Mouse (Mus musculus): ENCODE measurements at regions not wholly inside any gene's neighbourhood (a gene's known extent, or its start where the extent isn't known, plus 50 kb on each side); places are given as distances from the start of the nearest gene placed in this dataset.

DNA sequence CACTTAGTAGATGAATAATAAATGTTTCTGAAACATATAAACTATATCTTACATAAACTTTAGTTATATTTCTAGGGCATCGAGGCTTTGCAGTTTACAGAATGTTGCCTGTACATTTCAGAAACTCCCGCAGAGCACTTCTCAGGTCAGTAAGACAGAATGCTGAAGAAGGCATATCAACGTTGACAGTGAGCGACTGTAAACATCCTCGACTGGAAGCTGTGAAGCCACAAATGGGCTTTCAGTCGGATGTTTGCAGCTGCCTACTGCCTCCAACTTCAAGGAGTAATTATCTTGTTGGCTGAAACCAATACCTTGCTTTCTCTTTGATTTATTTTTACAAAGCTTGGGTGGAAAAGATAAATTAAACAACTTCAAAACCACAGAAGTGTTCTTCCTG is 125.5 kb downstream of the Ogfrl1 start:
- Histone ChIP-seq H3K27me3 (ENCODE audit: control insufficient read depth, insufficient read depth, low read length) (no peaks in the 10 kb centered on the region), H3K36me3 (ENCODE audit: control insufficient read depth, insufficient read depth, low read length) (no peaks in the 10 kb centered on the region), H3K4me1 (ENCODE audit: control insufficient read depth, insufficient read depth, insufficient read length) (no peaks in the 10 kb centered on the region), H3K4me3 (ENCODE audit: extremely low read depth, insufficient read depth, insufficient read length) (no peak overlapping the region), H3K27ac (ENCODE audit: insufficient read depth, low read length) (no peak overlapping the region)
- TF ChIP-seq POLR2A (IDR thresholded peaks at IDR 0.05; ENCODE audit: low read depth, low read length) (no peak), CTCF (IDR thresholded peaks at IDR 0.05; ENCODE audit: extremely low read depth, insufficient read depth, insufficient read length, insufficient replicate concordance) (no peak)
- no peak for DNase-seq (ENCODE audit: low read depth in 1 of 2, low spot score in 2 of 2)
- 35% methylated on average over 6 of the region's 6 CpGs for WGBS

DNA sequence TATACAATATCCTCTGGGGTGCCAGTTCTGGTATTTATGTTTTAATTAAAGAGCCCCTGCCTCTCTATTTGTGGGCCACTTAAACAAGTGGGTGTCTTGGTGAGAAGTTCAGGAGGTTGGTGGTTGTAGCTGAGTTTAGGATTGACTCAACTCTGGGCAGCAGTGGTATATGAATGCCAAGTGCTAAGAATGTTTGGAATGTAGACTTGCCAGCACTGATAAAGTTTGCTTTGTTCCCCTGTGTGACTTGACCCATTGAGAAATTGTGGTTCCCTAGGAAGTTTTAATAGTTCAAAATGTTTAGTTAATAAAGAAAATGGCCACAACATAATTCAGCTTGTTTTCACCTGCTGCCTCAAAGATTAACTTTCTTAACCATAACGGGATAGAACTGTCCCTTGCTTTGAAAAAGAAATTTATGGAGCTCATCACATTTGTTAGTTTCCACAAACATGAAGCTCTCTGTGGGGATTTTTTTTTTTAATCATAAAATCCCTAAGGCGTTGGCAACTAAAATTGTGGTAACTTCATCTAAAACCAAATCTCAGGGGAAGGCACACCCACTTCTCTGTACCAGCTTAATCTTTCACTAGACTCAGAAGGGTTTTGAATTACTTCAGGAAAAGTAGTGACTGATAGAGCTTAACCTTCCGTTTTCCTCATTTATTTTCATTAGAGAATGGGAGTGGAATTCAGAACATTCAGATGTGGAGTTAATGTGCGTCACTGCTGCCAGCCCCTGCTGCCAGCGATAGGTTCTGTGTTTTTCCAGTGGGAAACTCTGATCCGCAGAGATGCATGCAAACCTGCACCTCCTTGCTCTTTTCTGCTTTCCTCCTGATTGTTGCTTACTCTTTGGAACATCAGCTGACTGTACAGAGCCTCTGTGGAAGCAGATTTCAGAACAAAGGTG is 126.4 kb downstream of the Ogfrl1 start:
- no peak for TF ChIP-seq POLR2A (IDR thresholded peaks at IDR 0.05; ENCODE audit: low read depth, low read length)
- TF ChIP-seq CTCF (IDR thresholded peaks at IDR 0.05; ENCODE audit: extremely low read depth, insufficient read depth, insufficient read length, insufficient replicate concordance): no peak
- WGBS: 69% methylated on average over 6 of the region's 6 CpGs
- Histone ChIP-seq H3K27me3 (ENCODE audit: control insufficient read depth, insufficient read depth, low read length) (no peaks in the 10 kb centered on the region), H3K36me3 (ENCODE audit: control insufficient read depth, insufficient read depth, low read length) (no peaks in the 10 kb centered on the region), H3K4me3 (ENCODE audit: extremely low read depth, insufficient read depth, insufficient read length) (no peak overlapping the region), H3K4me1 (ENCODE audit: control insufficient read depth, insufficient read depth, insufficient read length) (no peaks in the 10 kb centered on the region), H3K27ac (ENCODE audit: insufficient read depth, low read length) (no peak overlapping the region)
- DNase-seq (ENCODE audit: low read depth in 1 of 2, low spot score in 2 of 2): no peak

- H3K27ac ChIP-seq (ENCODE audit: insufficient read depth, low read length): no peak overlapping the region
- H3K4me1 ChIP-seq (ENCODE audit: control insufficient read depth, insufficient read depth, insufficient read length): no peaks in the 10 kb centered on the region
- no peak overlapping the region for H3K4me3 ChIP-seq (ENCODE audit: extremely low read depth, insufficient read depth, insufficient read length)
- DNase-seq (ENCODE audit: low read depth in 1 of 2, low spot score in 2 of 2): no peak
- no peaks in the 10 kb centered on the region for H3K27me3 ChIP-seq (ENCODE audit: control insufficient read depth, insufficient read depth, low read length)
- H3K36me3 ChIP-seq (ENCODE audit: control insufficient read depth, insufficient read depth, low read length): no peaks in the 10 kb centered on the region
- TF ChIP-seq CTCF (IDR thresholded peaks at IDR 0.05; ENCODE audit: extremely low read depth, insufficient read depth, insufficient read length, insufficient replicate concordance) (no peak), POLR2A (IDR thresholded peaks at IDR 0.05; ENCODE audit: low read depth, low read length) (no peak)
These were observed 129.5 kb downstream of the Ogfrl1 start for GRCm38 (mm10) chr1:23268062-23268461.

DNA sequence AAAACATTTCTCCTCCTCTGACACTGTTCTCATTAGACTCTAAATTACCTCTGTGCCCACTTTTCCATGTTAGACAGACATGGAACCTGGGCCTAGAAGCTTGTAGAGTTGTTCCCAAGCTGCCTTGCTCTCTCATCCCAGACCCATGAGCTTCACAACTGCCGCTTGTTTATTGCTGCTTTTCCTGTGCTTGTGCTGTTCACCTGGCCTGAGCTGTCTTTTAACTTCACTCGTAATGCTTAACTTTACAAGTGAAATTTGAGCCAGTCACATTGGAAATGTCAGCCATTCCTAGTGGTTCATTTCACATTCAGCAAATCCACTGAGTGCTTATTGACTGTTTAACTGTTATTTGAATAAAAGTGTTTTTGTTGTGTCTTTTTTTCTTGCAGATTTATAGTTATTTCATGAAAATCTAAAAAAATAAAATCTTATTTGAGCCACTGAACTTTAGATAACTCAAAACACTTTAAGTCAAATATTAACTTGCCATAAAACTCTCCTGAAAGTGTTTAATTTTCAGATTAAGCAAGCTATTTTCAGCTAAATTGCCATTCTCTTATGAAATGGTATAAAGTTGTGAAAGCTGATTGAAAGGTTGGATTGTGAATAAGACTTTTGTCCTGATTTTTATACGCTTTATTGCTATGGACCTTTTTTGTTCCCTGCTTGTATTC is 131.9 kb downstream of the Ogfrl1 start:
- Histone ChIP-seq H3K4me3 (ENCODE audit: extremely low read depth, insufficient read depth, insufficient read length) (no peak overlapping the region), H3K36me3 (ENCODE audit: control insufficient read depth, insufficient read depth, low read length) (no peaks in the 10 kb centered on the region), H3K4me1 (ENCODE audit: control insufficient read depth, insufficient read depth, insufficient read length) (no peaks in the 10 kb centered on the region), H3K27ac (ENCODE audit: insufficient read depth, low read length) (no peak overlapping the region), H3K27me3 (ENCODE audit: control insufficient read depth, insufficient read depth, low read length) (no peaks in the 10 kb centered on the region)
- TF ChIP-seq POLR2A (IDR thresholded peaks at IDR 0.05; ENCODE audit: low read depth, low read length) (no peak), CTCF (IDR thresholded peaks at IDR 0.05; ENCODE audit: extremely low read depth, insufficient read depth, insufficient read length, insufficient replicate concordance) (no peak)
- DNase-seq (ENCODE audit: low read depth in 1 of 2, low spot score in 2 of 2): no peak
- 88% methylated on average over 3 of the region's 3 CpGs for WGBS

DNA sequence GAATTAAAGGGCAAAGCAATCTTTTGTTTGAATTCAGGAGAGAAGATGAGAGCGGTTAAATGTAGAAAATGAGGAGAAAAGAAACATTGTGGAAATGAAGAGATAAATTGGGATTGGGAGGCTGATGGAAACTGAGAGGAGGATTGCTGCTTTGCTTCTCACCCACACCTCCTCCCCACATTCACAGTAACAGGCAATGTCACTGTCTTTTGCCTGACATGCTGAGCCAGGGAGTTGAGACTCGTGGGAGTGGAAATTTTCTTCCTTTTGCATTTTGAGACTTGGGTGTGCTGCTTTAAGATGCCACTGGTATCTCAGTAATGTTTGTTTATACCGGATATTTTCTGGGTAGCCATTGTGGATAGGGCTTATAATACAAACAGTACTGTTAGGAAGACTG is 133.3 kb downstream of the Ogfrl1 start:
- DNase-seq (ENCODE audit: low read depth in 1 of 2, low spot score in 2 of 2): no peak
- Histone ChIP-seq H3K36me3 (ENCODE audit: control insufficient read depth, insufficient read depth, low read length) (no peaks in the 10 kb centered on the region), H3K4me1 (ENCODE audit: control insufficient read depth, insufficient read depth, insufficient read length) (no peaks in the 10 kb centered on the region), H3K4me3 (ENCODE audit: extremely low read depth, insufficient read depth, insufficient read length) (no peak overlapping the region), H3K27me3 (ENCODE audit: control insufficient read depth, insufficient read depth, low read length) (no peaks in the 10 kb centered on the region), H3K27ac (ENCODE audit: insufficient read depth, low read length) (no peak overlapping the region)
- WGBS: 81% methylated on average over 3 of the region's 3 CpGs
- TF ChIP-seq CTCF (IDR thresholded peaks at IDR 0.05; ENCODE audit: extremely low read depth, insufficient read depth, insufficient read length, insufficient replicate concordance) (no peak), POLR2A (IDR thresholded peaks at IDR 0.05; ENCODE audit: low read depth, low read length) (no peak)

- no peak overlapping the region for H3K4me3 ChIP-seq (ENCODE audit: extremely low read depth, insufficient read depth, insufficient read length)
- TF ChIP-seq POLR2A (IDR thresholded peaks at IDR 0.05; ENCODE audit: low read depth, low read length) (no peak), CTCF (IDR thresholded peaks at IDR 0.05; ENCODE audit: extremely low read depth, insufficient read depth, insufficient read length, insufficient replicate concordance) (no peak)
- H3K27me3 ChIP-seq (ENCODE audit: control insufficient read depth, insufficient read depth, low read length): no peaks in the 10 kb centered on the region; the same call in 1 of the 2 replicates
- WGBS: 81% methylated on average over 4 of the region's 4 CpGs
- no peaks in the 10 kb centered on the region for H3K36me3 ChIP-seq (ENCODE audit: control insufficient read depth, insufficient read depth, low read length)
- H3K4me1 ChIP-seq (ENCODE audit: control insufficient read depth, insufficient read depth, insufficient read length): no peaks in the 10 kb centered on the region
- no peak overlapping the region for H3K27ac ChIP-seq (ENCODE audit: insufficient read depth, low read length)
- DNase-seq (ENCODE audit: low read depth in 1 of 2, low spot score in 2 of 2): no peak
These were observed 133.8 kb downstream of the Ogfrl1 start for GRCm38 (mm10) chr1:23263798-23264197.

- Histone ChIP-seq H3K27me3 (ENCODE audit: control insufficient read depth, insufficient read depth, low read length) (peaks cover 4% of the 10 kb centered on the region), H3K36me3 (ENCODE audit: control insufficient read depth, insufficient read depth, low read length) (no peaks in the 10 kb centered on the region), H3K4me3 (ENCODE audit: extremely low read depth, insufficient read depth, insufficient read length) (no peak overlapping the region), H3K4me1 (ENCODE audit: control insufficient read depth, insufficient read depth, insufficient read length) (no peaks in the 10 kb centered on the region), H3K27ac (ENCODE audit: insufficient read depth, low read length) (no peak overlapping the region)
- DNase-seq (ENCODE audit: low read depth in 1 of 2, low spot score in 2 of 2): no peak
- 89% methylated on average over 3 of the region's 3 CpGs for WGBS
- TF ChIP-seq CTCF (IDR thresholded peaks at IDR 0.05; ENCODE audit: extremely low read depth, insufficient read depth, insufficient read length, insufficient replicate concordance) (no peak), POLR2A (IDR thresholded peaks at IDR 0.05; ENCODE audit: low read depth, low read length) (no peak)
These were observed 135.9 kb downstream of the Ogfrl1 start for GRCm38 (mm10) chr1:23261652-23262051.

Measured in spleen, adult 2 months (tissue).